Mouse (Mus musculus) embryonic fibroblast, embryonic 13.5 days (primary cell): ENCODE data around the gene Tap1.

Source experiments
- CTCF ChIP-seq: IDR thresholded peaks from 2 replicates; pipeline ENCODE4 v1.5.1; 2011; ENCODE audit warnings: mild to moderate bottlenecking, control low read depth, low read length, moderate library complexity, borderline replicate concordance; ENCODE audit not compliant: insufficient read depth
- POLR2A ChIP-seq: IDR thresholded peaks from 2 replicates; pipeline ENCODE4 v1.6.1; 2011; ENCODE audit warnings: low read depth, mild to moderate bottlenecking, control low read depth, low read length, moderate library complexity

GRCm38 (mm10) chr17:34183564-34184219 is 3.7 kb upstream of the Tap1 start:
- no peak for TF ChIP-seq CTCF
- no peak for TF ChIP-seq POLR2A
